Mouse (Mus musculus): ENCODE measurements at regions not wholly inside any gene's neighbourhood (a gene's known extent, or its start where the extent isn't known, plus 50 kb on each side); places are given as distances from the start of the nearest gene placed in this dataset.

GRCm38 (mm10) chr1:35879388-35880093 lies 188.7 kb upstream of the Hs6st1 start:
- H3K9ac ChIP-seq (ENCODE audit: low read depth, low read length), result no peak overlapping the region
- no peaks in the 10 kb centered on the region for H3K27me3 ChIP-seq (ENCODE audit: control insufficient read depth, insufficient read depth, low read length)
- H3K36me3 ChIP-seq (ENCODE audit: control insufficient read depth, insufficient read depth, low read length), result no peaks in the 10 kb centered on the region
- H3K4me2 ChIP-seq (replicated peaks; ENCODE audit: low read depth, low read length), result no peak overlapping the region
- H3K9me3 ChIP-seq (ENCODE audit: control insufficient read depth, low read length), result no peaks in the 10 kb centered on the region
- no peak overlapping the region for H3K4me3 ChIP-seq (ENCODE audit: low read depth, low read length)
- WGBS, result 84% methylated on average over 11 of the region's 11 CpGs
- H3K4me1 ChIP-seq (replicated peaks; ENCODE audit: control insufficient read depth, insufficient read depth, low read length), result no peaks in the 10 kb centered on the region
- H3K27ac ChIP-seq (ENCODE audit: low read depth, low read length), result no peak overlapping the region
- no peak for DNase-seq (ENCODE audit: low spot score)
- no peak for ATAC-seq (ENCODE audit: low FRiP score)

- Histone ChIP-seq H3K9me3 (ENCODE audit: control insufficient read depth, low read length) (no peaks in the 10 kb centered on the region), H3K4me2 (replicated peaks; ENCODE audit: low read depth, low read length) (no peak overlapping the region), H3K36me3 (ENCODE audit: control insufficient read depth, insufficient read depth, low read length) (no peaks in the 10 kb centered on the region), H3K27me3 (ENCODE audit: control insufficient read depth, insufficient read depth, low read length) (no peaks in the 10 kb centered on the region), H3K27ac (ENCODE audit: low read depth, low read length) (no peak overlapping the region), H3K9ac (ENCODE audit: low read depth, low read length) (no peak overlapping the region), H3K4me3 (ENCODE audit: low read depth, low read length) (no peak overlapping the region), H3K4me1 (replicated peaks; ENCODE audit: control insufficient read depth, insufficient read depth, low read length) (no peaks in the 10 kb centered on the region)
- ATAC-seq (ENCODE audit: low FRiP score), result no peak
- 90% methylated on average over 6 of the region's 6 CpGs for WGBS
- no peak for DNase-seq (ENCODE audit: low spot score)
These were observed 187.5 kb upstream of the Hs6st1 start for GRCm38 (mm10) chr1:35880562-35881265.

GRCm38 (mm10) chr1:35881521-35881920 lies 186.7 kb upstream of the Hs6st1 start:
- WGBS, result 82% methylated on average over 4 of the region's 4 CpGs
- ATAC-seq (ENCODE audit: low FRiP score), result no peak

GRCm38 (mm10) chr1:35882101-35882500 lies 186.1 kb upstream of the Hs6st1 start:
- H3K36me3 ChIP-seq (ENCODE audit: control insufficient read depth, insufficient read depth, low read length), result no peaks in the 10 kb centered on the region
- no peak for ATAC-seq (ENCODE audit: low FRiP score)
- 45% methylated on average over 1 of the region's 1 CpGs for WGBS

More at GRCm38 (mm10) chr1:35881521-35881920, 186.7 kb upstream of the Hs6st1 start:
- H3K9me3 ChIP-seq (ENCODE audit: control insufficient read depth, low read length), result no peaks in the 10 kb centered on the region
- DNase-seq (ENCODE audit: low spot score), result no peak
- no peak overlapping the region for H3K4me2 ChIP-seq (replicated peaks; ENCODE audit: low read depth, low read length)
- no peaks in the 10 kb centered on the region for H3K27me3 ChIP-seq (ENCODE audit: control insufficient read depth, insufficient read depth, low read length)
- no peak overlapping the region for H3K27ac ChIP-seq (ENCODE audit: low read depth, low read length)
- no peak overlapping the region for H3K4me3 ChIP-seq (ENCODE audit: low read depth, low read length)
- H3K4me1 ChIP-seq (replicated peaks; ENCODE audit: control insufficient read depth, insufficient read depth, low read length), result no peaks in the 10 kb centered on the region
- H3K9ac ChIP-seq (ENCODE audit: low read depth, low read length), result no peak overlapping the region
- H3K36me3 ChIP-seq (ENCODE audit: control insufficient read depth, insufficient read depth, low read length), result no peaks in the 10 kb centered on the region

GRCm38 (mm10) chr1:35889731-35890499 lies 178.3 kb upstream of the Hs6st1 start:
- H3K27ac ChIP-seq (ENCODE audit: low read depth, low read length), result no peak overlapping the region
- no peaks in the 10 kb centered on the region for H3K36me3 ChIP-seq (ENCODE audit: control insufficient read depth, insufficient read depth, low read length)
- no peaks in the 10 kb centered on the region for H3K4me1 ChIP-seq (replicated peaks; ENCODE audit: control insufficient read depth, insufficient read depth, low read length)
- no peak for DNase-seq (ENCODE audit: low spot score)
- no peaks in the 10 kb centered on the region for H3K27me3 ChIP-seq (ENCODE audit: control insufficient read depth, insufficient read depth, low read length)
- H3K4me3 ChIP-seq (ENCODE audit: low read depth, low read length), result no peak overlapping the region
- H3K9ac ChIP-seq (ENCODE audit: low read depth, low read length), result no peak overlapping the region
- peak; percentile 57; the same call in 1 of the 2 replicates for ATAC-seq (ENCODE audit: low FRiP score)
- H3K9me3 ChIP-seq (ENCODE audit: control insufficient read depth, low read length), result no peaks in the 10 kb centered on the region
- 72% methylated on average over 19 of the region's 19 CpGs for WGBS
- no peak overlapping the region for H3K4me2 ChIP-seq (replicated peaks; ENCODE audit: low read depth, low read length)

More at GRCm38 (mm10) chr1:35882101-35882500, 186.1 kb upstream of the Hs6st1 start:
- Histone ChIP-seq H3K9me3 (ENCODE audit: control insufficient read depth, low read length) (no peaks in the 10 kb centered on the region), H3K4me1 (replicated peaks; ENCODE audit: control insufficient read depth, insufficient read depth, low read length) (no peaks in the 10 kb centered on the region), H3K27ac (ENCODE audit: low read depth, low read length) (no peak overlapping the region), H3K4me3 (ENCODE audit: low read depth, low read length) (no peak overlapping the region), H3K9ac (ENCODE audit: low read depth, low read length) (no peak overlapping the region), H3K4me2 (replicated peaks; ENCODE audit: low read depth, low read length) (no peak overlapping the region), H3K27me3 (ENCODE audit: control insufficient read depth, insufficient read depth, low read length) (no peaks in the 10 kb centered on the region)
- DNase-seq (ENCODE audit: low spot score), result no peak

GRCm38 (mm10) chr1:35890500-35890900 lies 177.7 kb upstream of the Hs6st1 start:
- H3K9me3 ChIP-seq (ENCODE audit: control insufficient read depth, low read length), result no peaks in the 10 kb centered on the region
- ATAC-seq (ENCODE audit: low FRiP score) (no peak), DNase-seq (ENCODE audit: low spot score) (no peak)
- H3K4me1 ChIP-seq (replicated peaks; ENCODE audit: control insufficient read depth, insufficient read depth, low read length), result no peaks in the 10 kb centered on the region
- no peaks in the 10 kb centered on the region for H3K27me3 ChIP-seq (ENCODE audit: control insufficient read depth, insufficient read depth, low read length)
- H3K36me3 ChIP-seq (ENCODE audit: control insufficient read depth, insufficient read depth, low read length), result no peaks in the 10 kb centered on the region
- 86% methylated on average over 15 of the region's 15 CpGs for WGBS
- no peak overlapping the region for H3K9ac ChIP-seq (ENCODE audit: low read depth, low read length)
- no peak overlapping the region for H3K4me3 ChIP-seq (ENCODE audit: low read depth, low read length)
- no peak overlapping the region for H3K27ac ChIP-seq (ENCODE audit: low read depth, low read length)
- no peak overlapping the region for H3K4me2 ChIP-seq (replicated peaks; ENCODE audit: low read depth, low read length)

- WGBS, result 88% methylated on average over 1 of the region's 1 CpGs
- H3K4me1 ChIP-seq (replicated peaks; ENCODE audit: control insufficient read depth, insufficient read depth, low read length), result no peaks in the 10 kb centered on the region
- H3K27me3 ChIP-seq (ENCODE audit: control insufficient read depth, insufficient read depth, low read length), result no peaks in the 10 kb centered on the region
- no peak overlapping the region for H3K9ac ChIP-seq (ENCODE audit: low read depth, low read length)
- DNase-seq (ENCODE audit: low spot score) (no peak), ATAC-seq (ENCODE audit: low FRiP score) (no peak)
- no peak overlapping the region for H3K4me3 ChIP-seq (ENCODE audit: low read depth, low read length)
- no peaks in the 10 kb centered on the region for H3K9me3 ChIP-seq (ENCODE audit: control insufficient read depth, low read length)
- no peaks in the 10 kb centered on the region for H3K36me3 ChIP-seq (ENCODE audit: control insufficient read depth, insufficient read depth, low read length)
- no peak overlapping the region for H3K27ac ChIP-seq (ENCODE audit: low read depth, low read length)
- H3K4me2 ChIP-seq (replicated peaks; ENCODE audit: low read depth, low read length), result no peak overlapping the region
These were observed 168.7 kb upstream of the Hs6st1 start for GRCm38 (mm10) chr1:35899536-35899935.

- Histone ChIP-seq H3K36me3 (ENCODE audit: control insufficient read depth, insufficient read depth, low read length) (no peaks in the 10 kb centered on the region), H3K9me3 (ENCODE audit: control insufficient read depth, low read length) (no peaks in the 10 kb centered on the region), H3K27ac (ENCODE audit: low read depth, low read length) (no peak overlapping the region), H3K9ac (ENCODE audit: low read depth, low read length) (no peak overlapping the region), H3K27me3 (ENCODE audit: control insufficient read depth, insufficient read depth, low read length) (no peaks in the 10 kb centered on the region), H3K4me1 (replicated peaks; ENCODE audit: control insufficient read depth, insufficient read depth, low read length) (no peaks in the 10 kb centered on the region; the same call in 1 of the 2 replicates), H3K4me2 (replicated peaks; ENCODE audit: low read depth, low read length) (no peak overlapping the region), H3K4me3 (ENCODE audit: low read depth, low read length) (no peak overlapping the region)
- ATAC-seq (ENCODE audit: low FRiP score) (no peak), DNase-seq (ENCODE audit: low spot score) (no peak)
- WGBS, result 93% methylated on average over 9 of the region's 9 CpGs
These were observed 164.1 kb upstream of the Hs6st1 start for GRCm38 (mm10) chr1:35904001-35904547.
